Mouse (Mus musculus) urinary bladder, postnatal 36 days (tissue): Measurements from ENCODE around the gene Cyb5r4.
A peak's percentile ranks its signal among the peaks of the same experiment; 100 is the strongest.
"Not testable (repeated sequence)": the region's sequence is repeated elsewhere in the genome, so short reads cannot be mapped to it uniquely, and the experiment has no call there.

ENCODE experiments used
- DNase-seq, 2 experiments: peaks; one replicate each; pipeline ENCODE4 v3.0.0; 2022; ENCODE audit warnings: low spot score in 2 of 2, mixed read lengths in 1 of 2

Cyb5r4 gene

DNA sequence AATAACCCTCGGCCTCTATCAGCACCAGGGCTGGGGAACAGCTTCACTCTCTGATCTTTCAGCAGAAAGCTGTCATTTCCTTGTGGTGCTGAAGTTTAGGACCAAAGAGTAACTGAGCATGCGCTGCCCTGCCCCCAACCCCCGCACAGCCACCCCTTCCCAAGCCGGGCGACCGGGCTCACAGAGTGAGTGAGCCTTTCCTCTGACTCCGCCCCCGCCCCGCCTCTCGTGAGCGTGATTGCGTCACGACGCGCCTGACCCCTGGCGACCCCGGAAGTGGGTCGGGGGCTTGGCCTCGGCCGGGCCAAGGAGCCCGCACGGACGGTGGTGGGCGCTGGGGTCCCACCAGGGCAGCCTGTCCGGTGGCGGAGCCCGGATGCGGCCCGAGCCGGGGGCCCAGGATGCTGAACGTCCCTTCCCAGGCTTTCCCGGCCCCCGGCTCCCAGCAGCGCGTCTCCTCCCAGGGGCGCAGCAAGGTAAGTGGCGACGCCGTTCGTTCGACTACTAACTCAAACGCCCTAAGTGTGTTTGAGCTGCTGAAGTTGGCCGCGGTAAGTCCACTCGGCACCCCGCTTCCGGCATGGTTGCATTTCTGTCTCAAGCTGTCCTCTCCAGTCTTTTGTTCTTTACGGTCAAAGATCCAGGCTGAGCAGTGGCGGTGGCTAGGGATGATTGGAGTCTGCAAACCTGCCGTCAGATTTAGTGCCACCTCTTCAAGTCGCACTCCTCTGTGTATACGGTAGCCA lies at the start of gene Cyb5r4:
Gene Cyb5r4, plus strand, starts transcription at position 237 of the 746 bp plus-strand sequence.
- DNase-seq: peak; percentile 94

DNA sequence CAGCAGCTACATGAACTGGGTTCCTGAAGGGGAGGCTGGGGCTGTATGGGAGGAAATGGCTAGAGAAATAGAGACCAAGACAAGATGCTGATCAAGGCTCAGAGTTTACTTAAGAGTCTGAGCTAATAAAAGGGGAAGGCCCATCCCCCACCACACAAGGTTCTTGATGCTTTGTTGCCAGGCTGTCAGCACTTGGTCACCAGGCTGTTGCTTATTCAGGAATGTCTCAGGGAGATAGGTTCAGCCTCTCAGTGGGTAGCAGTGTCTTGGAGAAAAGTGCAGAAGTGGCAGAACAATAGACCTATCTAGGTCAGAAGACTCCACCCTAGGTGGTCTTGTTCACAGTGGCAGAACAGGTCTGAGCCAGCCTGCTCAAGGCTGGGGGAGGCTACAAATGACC lies 49.3 kb upstream of the Cyb5r4 start:
- not testable (repeated sequence) for DNase-seq

DNA sequence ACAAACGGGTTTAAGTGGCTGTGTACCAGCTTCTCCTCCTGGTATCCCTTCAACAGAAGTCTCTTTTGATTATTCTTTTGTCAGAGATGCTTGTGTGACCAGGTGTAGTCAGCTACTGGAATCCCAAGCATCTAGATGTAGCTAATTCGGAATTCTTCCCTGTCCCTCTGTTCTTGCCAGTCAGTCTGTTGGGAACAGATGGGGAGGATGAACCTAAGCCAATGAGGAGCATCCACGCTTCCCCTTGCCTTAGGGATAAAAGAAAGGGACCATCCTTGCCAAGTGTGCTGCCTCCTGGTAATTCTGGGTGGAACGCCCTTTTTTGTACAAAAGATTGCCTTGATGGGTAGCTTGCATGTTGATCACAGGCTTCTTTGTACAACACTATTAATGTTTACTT lies 48.3 kb upstream of the Cyb5r4 start:
- DNase-seq: no peak

DNA sequence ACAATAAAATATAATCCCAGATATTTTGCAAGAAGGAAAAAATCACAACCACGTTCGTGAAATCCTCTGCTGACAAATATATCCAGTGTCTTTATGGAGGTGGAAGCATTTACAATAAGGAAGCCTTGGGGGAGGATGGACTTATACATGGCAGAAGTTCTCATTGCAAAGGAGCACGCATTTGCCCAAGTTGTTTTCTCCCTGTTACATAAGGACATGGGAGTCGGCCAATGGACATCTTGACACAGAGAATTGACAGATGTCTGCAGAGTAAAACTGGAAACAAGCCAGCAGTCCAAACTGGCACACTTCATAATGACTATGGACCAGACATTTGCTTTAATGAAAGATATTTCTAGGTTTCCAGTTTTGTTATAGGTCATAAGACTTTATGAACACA lies 44.9 kb upstream of the Cyb5r4 start:
- no peak for DNase-seq

DNA sequence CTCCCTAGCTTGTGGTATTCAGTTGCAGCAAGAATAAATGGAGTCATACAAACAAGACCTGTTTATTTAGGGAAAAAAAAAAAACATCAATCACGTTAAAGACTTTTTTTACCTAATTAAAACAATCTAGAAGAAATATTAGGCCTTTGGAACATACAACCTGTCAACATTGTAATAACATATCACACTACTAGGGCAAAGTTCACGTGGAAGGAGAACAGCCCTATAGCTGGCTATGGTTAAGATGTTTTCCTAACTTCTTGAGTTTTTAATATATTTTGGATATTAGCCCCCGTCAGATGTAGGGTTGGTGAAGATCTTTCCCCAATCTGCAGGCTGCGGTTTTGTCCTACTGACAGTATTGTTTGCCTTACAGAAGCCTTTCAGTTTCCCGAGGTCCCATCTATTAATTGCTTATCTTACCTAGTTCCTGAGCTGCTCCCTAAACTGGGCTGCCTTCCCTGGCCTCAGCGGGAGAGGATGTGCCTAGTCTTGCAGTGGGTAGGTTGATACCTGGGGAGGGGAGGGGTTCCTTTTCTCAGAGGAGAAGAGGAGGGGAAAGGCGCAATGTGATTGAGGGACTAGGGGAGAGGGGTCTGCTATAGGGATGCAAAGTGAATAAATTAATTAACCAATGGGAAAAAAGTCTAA lies 43.4 kb upstream of the Cyb5r4 start:
- no peak for DNase-seq

DNA sequence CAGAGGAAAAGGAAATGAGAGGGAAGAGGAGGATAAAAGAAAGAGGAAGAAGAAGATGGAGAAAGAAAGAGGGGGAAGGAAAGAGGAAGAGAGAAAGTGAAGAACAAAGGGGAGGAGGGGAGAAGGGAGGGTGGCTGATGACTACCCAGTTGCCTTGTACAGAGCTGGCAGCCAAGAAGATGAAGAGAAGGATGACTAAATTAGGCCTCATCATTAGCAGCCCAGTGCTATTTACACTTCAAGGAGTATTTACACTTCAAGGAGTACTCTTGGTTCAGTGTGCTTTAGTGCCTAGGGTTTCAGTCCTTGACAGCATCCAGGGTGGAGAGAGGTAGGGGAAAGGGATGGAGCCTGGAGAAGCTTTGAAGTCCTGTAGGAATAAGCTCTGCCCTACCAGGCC lies 41.8 kb upstream of the Cyb5r4 start:
- DNase-seq: no peak

DNA sequence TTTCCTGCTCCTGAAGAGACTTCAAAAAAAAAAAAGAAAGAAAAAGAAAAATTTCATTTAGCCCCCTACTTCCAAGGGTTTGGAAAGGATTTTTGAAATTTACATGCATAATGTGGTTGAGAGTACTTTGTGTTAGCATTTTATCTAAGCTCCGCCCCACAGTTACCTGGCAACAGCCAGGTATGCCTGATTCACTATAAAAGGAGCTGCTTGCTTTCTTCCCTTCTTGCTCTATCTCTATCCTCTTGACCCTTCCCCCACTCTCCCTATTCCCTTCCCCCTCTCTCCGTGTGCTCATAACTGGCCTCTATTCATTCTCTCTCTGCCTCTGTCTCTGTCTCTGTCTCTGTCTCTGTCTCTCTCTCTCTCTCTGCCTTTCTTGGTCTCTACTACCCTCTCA lies 40.9 kb upstream of the Cyb5r4 start:
- DNase-seq: no peak

DNA sequence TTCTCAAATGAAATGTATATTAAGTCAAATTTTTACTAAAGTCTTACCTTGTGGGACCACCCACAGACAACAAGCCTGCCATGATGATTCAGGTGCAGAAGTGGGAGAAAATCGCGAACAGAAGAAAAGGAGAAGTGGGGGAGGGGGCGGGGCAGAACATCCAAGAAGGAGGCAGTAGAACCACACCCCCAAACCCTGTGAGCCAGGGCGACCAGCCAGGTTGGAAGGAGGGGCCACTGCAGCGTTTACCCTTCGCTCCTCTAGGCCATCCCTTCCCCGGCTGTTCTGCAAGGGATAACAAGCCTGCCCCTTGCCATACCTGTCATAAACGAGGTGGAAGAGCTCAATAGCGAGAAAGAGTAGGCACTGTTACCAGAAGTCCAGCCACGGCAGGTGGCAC lies 40.3 kb upstream of the Cyb5r4 start:
- no peak for DNase-seq

DNA sequence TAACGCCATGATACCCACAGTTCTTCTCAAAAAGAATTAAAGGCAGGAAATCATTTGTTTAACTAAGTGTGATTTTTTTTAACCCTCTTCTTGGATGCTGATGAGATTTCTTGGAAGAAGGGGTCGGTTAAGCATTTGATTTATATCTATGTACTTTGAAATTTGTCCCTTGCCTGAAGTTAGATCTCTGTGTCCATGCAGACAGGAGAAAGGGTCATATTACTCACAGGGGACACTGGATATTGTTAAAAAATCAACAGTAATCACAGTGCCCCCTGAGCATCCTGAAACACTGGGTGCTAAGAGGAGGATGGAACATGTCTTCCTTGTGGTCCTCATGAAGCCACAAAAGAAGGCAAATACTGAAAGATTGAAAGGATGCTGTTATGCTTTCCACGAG lies 37.2 kb upstream of the Cyb5r4 start:
- no peak for DNase-seq

DNA sequence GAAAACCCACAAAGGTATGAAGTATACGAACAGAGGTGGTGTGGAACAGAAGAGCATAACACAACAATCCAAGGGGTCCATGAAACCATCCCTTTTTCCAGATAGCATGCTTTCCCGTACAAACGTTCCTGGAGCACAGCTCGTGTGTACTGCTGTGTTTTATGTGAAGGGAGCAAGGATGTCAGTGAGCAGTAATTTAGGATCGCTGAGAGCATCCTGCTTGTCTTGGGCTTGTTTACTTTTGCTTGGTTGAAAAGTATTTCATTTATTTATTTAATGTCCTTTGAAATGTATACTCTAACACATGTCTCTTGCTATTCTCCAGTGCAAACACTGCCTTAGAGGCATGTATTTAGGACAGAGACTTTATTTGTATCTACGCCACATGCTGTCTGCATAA lies 36.7 kb upstream of the Cyb5r4 start:
- no peak for DNase-seq

DNA sequence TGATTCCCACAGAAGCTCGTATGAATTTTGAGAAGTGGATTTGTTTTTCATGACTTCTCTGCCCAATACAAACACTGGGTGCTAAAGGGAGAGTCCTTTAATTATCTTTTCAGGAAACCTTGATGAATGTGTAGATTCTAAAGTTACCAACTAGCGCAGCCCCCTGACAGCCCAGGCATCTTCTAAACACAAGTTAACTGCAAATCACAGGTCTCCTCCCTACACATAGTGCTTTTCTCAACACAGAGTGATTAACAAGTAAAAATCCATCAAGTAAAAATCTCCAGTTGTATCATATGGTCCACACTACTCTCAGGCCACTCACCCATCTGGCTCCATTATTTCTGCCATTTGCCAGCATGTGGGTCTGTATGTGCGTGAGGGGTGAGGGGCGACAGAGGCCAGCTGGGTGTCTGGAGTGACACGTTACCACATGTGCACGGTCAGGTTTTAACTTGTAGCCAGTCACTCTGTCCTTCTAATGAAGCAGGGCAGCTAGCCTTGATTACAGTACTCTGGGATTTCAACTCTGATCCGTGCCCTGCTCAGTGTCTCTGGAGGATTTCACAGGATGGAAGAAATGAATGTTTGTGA lies 35.0 kb upstream of the Cyb5r4 start:
- no peak for DNase-seq

DNA sequence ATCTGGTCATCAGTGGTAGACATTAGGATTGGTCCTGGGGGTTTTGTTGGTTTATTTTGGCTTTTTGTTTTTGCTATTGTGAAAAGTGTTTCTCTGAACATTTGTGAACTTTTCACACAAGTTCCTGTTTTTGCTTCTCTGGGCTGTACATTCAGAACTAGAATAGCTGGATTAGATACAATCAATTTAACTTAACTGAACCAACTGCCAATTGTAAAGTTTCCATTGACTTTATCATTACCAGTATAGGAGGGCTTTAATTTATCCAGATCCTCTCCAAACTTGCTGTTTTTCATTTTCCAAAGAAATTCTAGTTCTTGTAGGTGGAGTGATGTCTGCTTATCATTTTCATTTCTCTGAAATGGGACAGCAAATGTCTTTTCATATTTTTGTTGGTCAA lies 32.0 kb upstream of the Cyb5r4 start:
- DNase-seq: no peak

DNA sequence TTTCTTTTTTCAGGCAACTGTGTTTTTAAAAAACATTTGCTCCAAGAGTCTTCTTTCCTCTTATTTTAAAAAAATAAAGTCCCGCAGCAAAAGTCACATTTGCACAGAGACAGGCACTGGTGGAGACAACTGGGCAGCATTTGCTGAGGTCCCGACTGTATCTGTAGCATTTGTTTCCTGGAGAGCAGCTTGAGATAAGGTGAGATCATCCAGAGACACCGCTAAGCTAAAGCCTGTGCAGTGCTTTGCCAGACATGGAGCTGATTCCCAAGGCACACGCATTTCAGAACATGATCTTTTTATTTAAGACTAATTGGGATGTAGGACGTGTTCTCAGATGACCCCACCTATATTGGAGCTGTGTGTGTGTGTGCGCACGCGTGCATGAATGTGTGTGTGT lies 30.1 kb upstream of the Cyb5r4 start:
- no peak for DNase-seq

DNA sequence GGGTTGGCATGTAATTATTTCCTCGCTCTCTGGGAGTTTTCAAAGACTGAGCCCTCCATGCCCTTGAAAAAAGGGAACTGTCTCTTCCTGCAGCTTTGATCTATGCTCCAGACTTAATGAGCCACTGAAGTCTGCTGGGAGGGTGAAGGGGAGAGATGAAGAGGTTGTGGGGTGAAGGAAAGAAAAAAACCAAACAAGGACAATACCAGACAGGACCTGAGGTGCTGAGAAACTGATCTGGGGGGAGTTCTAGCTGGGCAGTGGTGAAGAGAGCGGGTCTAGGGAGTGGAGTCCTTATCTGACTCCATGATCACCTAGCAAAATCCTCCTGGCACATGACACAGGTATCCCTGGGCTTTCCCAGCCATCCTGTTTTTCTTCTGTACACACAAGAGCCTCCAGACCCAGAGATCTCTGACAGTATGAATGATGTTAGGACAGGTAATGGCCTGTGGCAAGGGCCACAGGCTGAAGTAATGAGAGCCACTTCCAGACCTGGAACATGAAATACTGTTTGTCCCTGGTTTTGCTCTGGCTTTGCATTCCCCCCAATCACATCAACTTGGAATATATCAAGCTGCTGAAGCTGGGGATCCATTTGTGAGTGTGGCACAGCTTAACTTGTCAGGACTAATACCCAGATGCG lies 24.6 kb upstream of the Cyb5r4 start:
- DNase-seq: no peak

DNA sequence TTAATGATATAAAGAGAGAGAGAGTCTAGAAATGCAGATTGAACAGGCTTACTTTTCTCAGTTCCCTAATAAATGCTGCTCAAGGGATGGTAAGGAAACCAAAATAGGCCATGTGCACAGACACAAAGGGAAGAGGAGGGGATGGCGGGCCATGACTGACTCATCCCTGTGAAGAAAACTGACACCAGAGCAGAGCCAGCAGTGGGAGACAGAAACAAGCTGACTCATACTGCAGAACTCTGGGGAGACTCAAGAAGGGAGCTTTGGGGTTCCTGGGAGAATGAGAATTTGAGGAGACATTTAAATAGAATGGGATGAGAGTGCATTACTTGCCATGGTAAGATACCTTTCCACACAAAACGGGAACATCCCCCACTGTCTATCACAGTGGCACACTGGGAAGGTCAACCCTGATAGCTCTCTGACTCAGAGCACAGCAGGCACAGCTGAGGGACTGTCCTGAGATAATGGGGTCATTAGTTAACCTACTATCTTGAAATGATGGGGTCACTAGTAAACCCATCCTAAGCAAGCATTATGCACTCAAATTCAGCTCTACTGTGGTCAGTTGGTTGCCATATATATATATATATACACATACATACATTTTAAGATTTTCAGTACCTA lies 21.7 kb upstream of the Cyb5r4 start:
- DNase-seq: no peak

DNA sequence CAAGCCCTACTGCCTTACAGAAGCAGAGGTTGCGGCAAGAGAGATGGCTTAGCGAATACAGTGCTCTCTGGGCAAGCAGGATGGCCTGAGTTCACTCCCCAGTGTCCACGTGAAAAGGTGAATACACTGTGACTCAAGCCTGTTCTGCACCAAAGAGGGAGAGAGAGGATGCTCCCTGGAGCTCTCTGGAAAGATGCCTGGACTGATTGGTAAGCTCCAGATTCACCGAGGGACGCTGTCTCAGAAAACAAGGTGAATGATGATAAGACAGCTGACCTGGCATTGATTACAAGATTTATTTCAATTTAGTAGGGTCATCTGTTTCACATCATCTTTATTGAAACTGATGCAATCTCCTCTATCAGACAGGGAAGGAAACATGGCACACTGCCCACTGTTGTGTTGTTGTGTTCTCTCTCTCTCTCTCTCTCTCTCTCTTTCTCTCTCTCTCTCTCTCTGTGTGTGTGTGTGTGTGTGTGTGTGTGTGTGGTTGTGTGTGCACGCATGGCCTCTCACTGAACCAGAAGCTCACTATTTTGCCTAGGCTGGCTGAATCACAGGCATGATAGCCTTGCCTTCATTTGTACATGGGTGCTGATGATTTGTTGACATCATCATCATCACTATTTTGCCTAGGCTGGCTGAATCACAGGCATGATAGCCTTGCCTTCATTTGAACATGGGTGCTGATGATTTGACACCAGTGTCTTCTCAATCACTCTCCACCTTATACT lies 16.9 kb upstream of the Cyb5r4 start:
- DNase-seq: no peak

DNA sequence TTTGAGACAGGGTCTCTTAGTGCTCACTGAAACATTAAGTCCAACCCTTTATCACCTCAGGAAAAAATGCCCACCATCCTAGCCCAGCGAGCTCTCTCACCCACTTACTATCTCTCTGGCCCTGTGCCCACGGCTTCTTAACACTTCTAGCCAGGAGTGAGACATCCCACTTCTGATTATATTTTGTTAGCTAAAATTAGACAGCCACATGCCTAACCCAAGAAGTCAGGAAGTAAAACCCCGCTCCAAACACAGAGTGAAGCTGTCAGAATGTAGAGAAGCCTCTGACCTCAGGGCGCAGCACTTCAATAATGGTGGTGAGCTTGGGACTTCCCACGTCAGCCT lies 16.4 kb upstream of the Cyb5r4 start:
- DNase-seq: no peak

DNA sequence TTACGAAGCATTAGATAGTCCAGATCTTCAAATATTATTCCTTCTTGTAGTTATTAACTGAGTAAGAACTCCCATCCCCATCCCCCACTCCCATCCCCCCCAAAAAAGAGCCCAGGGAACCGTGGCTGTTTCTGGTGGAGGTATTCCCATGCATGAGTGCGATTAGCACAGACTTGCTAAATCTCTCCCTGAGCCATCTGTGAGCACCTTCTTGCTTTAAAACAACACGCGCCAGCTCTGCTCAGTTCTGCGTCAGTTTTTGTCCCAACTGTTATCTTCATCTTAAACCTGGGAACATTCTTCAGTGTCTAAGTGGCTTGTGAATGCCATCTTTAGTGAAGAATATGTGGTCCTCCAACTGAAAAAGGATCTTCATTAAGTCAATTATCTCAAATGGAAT lies 13.3 kb upstream of the Cyb5r4 start:
- DNase-seq: no peak

DNA sequence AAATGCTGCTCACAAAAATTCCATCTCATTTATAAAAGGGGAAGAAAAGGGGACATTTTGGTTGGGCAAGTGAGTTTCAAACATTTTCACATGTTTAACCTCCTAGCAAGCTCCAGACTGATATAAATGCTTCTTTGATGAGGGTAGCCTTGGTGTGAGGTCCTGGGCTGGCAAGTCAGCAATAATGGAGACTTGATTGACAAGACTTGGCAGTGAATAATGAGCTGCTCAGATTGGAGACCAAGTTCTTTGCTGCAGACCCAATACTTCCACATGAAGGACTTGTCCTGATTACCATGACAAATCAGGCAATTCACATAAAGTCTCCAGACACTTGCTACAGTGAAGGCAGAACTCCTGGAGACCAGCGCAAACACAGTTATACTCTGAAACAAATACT lies 12.9 kb upstream of the Cyb5r4 start:
- no peak for DNase-seq

DNA sequence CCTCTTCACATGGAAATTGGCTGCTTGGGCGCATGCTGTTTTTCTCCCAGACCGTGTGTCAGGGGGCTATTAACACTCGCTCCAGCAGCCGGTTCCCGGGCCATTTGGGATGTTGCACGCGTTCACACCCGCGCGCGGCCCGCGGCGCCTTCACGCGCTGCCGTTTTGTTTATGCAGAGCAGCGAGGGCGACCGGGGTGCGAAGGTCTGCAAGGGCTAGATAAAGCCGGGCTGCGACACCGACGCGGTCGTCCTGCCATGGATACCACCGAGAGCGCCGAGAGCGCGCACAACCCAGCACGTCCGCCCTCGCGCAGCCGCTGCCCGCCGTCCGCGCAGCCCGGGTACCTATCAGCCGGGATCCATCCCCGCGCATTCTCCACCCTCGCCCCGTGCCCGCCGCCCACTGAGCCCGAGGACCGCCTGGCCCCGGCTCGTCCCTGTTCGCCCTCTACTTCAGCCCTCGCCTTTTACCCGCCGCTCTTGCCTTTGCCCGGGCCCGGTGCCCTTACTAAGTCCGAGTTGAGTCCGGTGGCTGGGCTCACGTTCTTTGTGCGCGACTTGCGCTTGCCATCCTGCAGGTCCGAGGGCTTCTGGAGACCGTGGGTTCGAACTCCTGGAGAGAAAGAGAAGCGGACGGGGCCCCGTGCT lies 6.4 kb upstream of the Cyb5r4 start, which contains the start of gene Ripply2:
Gene Ripply2, plus strand, starts transcription at position 250 of the 650 bp plus-strand sequence.
- no peak for DNase-seq

DNA sequence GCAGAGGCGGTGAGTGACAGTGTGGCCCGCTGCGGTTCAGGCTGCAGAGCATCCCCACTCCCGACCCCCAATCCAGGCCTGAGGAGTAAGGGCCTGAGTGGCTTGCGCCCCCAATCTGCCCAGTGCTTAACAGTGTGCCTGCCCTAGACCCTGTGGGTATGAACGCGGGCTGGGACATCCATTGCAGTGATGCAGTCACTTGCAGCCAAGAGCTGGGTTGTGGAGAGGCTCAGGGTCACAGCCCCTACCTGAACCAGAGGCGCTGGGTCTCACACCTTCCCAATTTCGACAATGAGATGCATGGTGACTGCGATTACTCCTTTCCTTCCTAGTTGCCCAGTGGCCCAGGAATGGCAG lies 5.9 kb upstream of the Cyb5r4 start:
- no peak for DNase-seq
